Mouse (Mus musculus) testis, adult 2 months (tissue): Measurements from ENCODE around the gene Trim38.

Experiments used
- CTCF ChIP-seq: fragments of 200-500 bp; IDR thresholded peaks from 2 replicates; pipeline ENCODE4 v1.5.1; 2012; ENCODE audit warnings: low read depth, mild to moderate bottlenecking, inconsistent platforms, low read length, moderate library complexity; ENCODE audit not compliant: control insufficient read depth, insufficient read depth, insufficient replicate concordance
- POLR2A ChIP-seq: fragments of 200-500 bp; IDR thresholded peaks from 2 replicates; pipeline ENCODE4 v1.6.1; 2012; ENCODE audit warnings: low read depth, mild to moderate bottlenecking, inconsistent platforms, low read length, moderate library complexity; ENCODE audit not compliant: control insufficient read depth

DNA sequence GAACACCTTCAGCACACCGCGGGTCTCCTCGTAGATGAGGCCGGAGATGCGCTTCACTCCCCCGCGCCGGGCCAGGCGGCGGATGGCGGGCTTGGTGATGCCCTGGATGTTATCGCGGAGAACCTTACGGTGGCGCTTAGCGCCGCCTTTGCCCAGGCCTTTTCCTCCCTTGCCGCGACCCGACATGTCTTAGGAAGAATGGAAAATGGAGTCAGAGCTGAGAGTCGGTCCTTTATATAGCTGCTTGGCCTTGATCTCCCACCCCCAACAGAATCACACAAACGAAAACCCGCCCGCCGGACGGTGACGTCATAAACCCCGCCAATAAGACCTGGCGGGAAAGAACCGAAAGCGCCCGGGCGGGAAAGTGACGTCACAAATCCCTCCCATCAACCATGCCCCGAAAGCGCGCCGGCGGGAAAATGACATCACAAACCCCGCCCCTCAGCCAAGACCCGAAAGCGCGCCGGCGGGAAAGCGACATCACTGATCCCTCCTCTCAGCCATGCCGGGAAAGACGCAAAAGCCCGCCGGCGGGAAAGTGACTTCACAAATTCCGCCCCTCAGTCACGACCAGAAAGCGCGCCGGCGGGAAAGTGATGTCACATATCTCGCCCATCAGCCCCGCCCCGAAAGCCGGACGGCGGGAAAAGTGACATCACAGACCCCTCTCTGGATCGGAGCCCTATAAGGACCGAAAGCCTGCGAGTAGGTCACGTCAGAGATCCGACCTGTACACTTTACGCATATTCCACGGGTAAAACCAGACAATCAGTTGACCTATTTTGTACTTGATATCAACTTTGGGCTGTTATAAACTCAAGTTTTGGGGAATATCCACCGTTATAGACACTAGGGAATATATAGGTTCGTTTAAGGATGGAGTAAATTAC lies 8.5 kb upstream of the Trim38 start, which contains the start of gene Hist1h4a:
- TF ChIP-seq CTCF (no peak), POLR2A (peak; percentile 51; the same call in 1 of the 2 replicates)
